Mouse (Mus musculus) thymus, adult 2 months (tissue): ENCODE measurements around the gene Trmt2a.

Source experiments
- CTCF ChIP-seq: fragments of 200-500 bp; IDR thresholded peaks from 2 replicates; pipeline ENCODE4 v1.5.1; 2012; ENCODE audit warnings: mild to moderate bottlenecking, control low read depth, low read length, moderate library complexity, borderline replicate concordance; ENCODE audit not compliant: control insufficient read depth, poor library complexity, insufficient read depth; ENCODE audit errors: extremely low read depth
- POLR2A ChIP-seq: fragments of 200-500 bp; IDR thresholded peaks from 2 replicates; pipeline ENCODE4 v1.6.1; 2012; ENCODE audit warnings: mild to moderate bottlenecking, low read length, control low read depth, moderate library complexity; ENCODE audit not compliant: control insufficient read depth, poor library complexity, insufficient read depth; ENCODE audit errors: extremely low read depth

DNA sequence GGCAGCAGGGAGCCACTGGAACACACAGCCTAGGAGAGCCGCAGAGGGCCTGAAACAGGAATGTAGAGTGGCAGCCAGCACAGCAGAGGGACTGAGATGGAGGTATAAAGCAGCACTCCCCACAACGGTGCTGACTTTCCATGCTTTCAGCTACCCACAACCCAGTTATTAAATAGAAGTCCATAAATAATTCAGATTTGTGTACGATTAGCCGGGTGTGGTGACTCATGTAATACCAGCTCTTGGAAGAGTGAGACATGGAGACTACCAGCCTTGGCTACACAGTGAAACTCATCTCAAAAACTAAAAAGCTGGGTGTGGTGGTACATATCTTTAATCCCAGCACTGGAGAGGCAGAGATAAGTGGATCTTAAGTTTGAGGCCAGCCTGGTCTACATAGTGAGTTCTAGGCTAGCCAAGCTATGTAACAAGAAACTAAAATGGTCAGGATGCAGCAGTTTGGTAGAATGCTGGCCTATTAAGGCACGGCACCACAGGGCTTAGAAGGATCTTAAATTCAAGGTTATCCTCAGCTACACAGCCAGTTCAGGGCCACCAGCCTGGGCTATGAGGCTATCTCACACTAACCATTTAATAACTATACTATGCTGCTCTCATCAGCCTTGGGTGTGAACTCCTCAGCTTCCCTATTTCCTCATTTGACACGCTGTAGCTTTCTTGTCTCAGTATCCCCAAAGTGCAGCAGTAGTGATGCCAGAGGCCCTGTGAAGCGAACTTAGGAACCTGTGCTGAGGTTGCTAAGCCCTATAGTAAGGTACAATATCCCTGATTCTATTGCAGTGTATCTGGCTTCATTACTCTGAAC lies 11.6 kb upstream of the Trmt2a start:
- no peak for TF ChIP-seq CTCF
- no peak for TF ChIP-seq POLR2A
